Mouse (Mus musculus) intestine, postnatal 0 days (tissue): ENCODE data around the gene S100a11. TPM values are rescaled to one million over a fixed set of nuclear protein-coding genes. Genes with fewer than 3 reads are reported as not detected.

Experiments
- ATAC-seq: fragments of 200-750 bp; cut with Nextera tagmentation; 2 replicates; pipeline ENCODE4 v1.8.0; 2017; ENCODE audit warnings: mild to moderate bottlenecking, moderate TSS enrichment, moderate library complexity
- H3K27ac ChIP-seq: fragments of 300-500 bp; sonication (generic); 2 replicates; pipeline ENCODE4 v1.5.1; 2014; ENCODE audit warnings: mild to moderate bottlenecking, low read depth, low read length, moderate library complexity
- H3K27me3 ChIP-seq: fragments of 300-500 bp; sonication (generic); replicated peaks from 2 replicates; pipeline ENCODE4 v1.6.1; 2014; ENCODE audit warnings: low read length, mixed read lengths; ENCODE audit not compliant: control insufficient read depth, insufficient read depth
- H3K36me3 ChIP-seq: fragments of 300-500 bp; sonication (generic); 2 replicates; pipeline ENCODE4 v1.6.1; 2014; ENCODE audit warnings: mild to moderate bottlenecking, moderate library complexity; ENCODE audit not compliant: control insufficient read depth, insufficient read depth
- H3K4me1 ChIP-seq: fragments of 300-500 bp; sonication (generic); replicated peaks from 2 replicates; pipeline ENCODE4 v1.6.1; 2014; ENCODE audit warnings: antibody characterized with exemption, low read length, mixed read lengths; ENCODE audit not compliant: control insufficient read depth, insufficient read depth
- H3K4me2 ChIP-seq: fragments of 300-500 bp; sonication (generic); replicated peaks from 2 replicates; pipeline ENCODE4 v1.6.1; 2014; ENCODE audit warnings: low read depth, mild to moderate bottlenecking, moderate library complexity
- H3K4me3 ChIP-seq: fragments of 300-500 bp; sonication (generic); 2 replicates; pipeline ENCODE4 v1.5.1; 2014; ENCODE audit warnings: low read depth, low read length
- H3K9ac ChIP-seq: fragments of 300-500 bp; sonication (generic); 2 replicates; pipeline ENCODE4 v1.6.1; 2014; ENCODE audit warnings: mild to moderate bottlenecking, low read depth, low read length
- H3K9me3 ChIP-seq: fragments of 300-500 bp; sonication (generic); 2 replicates; pipeline ENCODE4 v1.6.1; 2016; ENCODE audit warnings: mixed run types; ENCODE audit not compliant: control insufficient read depth
- CTCF ChIP-seq: sonication (generic); IDR thresholded peaks from 2 replicates; pipeline ENCODE4 v1.5.1; 2016; ENCODE audit warnings: low read depth, mild to moderate bottlenecking, control low read depth, antibody characterized with exemption, moderate library complexity
- WGBS: fragments of 180-500 bp; shearing (Covaris S2); extraction: QIAGEN DNeasy Blood & Tissue Kit; methylation state at CpG from one replicate; pipeline ENCODE4 v1.1.7; 2014; 5-methylcytosine and 5-hydroxymethylcytosine counted together
- polyA plus RNA-seq: library from polyadenylated mRNA; unstranded; fragments of >200 nt; fragmentation: Nextera tagmentation; extraction: Ambion mirVana; gene quantifications from 2 replicates; pipeline ENCODE4 v1.2.1, GENCODE M21; 2015

S100a11 gene
- 965 and 1,093 TPM in 2 replicates for polyA plus RNA-seq

DNA sequence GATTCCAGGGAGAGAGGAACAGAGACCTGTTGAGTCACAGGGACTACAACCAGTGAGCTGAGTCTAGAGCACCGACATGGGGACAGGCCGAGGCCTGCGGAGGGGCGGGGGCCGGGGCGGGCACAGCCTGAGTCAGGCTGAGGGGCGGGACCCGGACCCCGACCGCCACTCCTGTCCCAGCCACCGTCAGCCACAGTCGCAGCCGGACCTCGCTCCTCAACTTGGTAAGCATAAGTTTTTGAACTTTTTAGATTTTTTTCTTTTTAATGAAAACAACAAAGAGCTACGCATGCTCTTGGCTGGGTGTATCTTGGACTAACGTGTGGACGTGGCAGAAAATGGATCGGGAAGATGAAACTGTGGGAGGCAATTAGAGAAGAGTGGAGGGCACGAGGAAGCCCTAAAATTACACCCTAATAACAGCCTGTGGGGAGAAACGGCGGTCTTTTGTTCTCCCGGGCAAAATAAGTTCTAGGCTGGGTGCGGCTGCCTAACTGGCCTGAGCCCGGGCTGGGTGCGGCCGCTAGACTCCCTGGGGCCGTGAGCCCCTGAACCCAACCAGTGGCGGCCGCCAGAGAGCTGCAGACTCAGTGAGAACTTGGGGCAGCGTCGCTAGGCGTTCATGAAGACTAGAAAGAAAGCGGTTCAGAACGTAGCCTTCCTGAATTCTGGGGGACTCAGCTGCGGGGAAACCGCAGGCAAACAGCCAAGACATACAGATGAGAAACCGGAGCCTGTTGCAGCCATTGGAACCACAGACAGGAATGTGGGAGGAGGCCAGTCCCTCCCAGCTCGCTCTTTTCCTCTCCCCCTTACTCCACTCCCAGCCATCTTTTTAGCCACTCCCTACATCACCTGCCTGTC is at the start of gene S100a11:
S100a11 (plus strand) TSS at position 159 of the 864 bp plus-strand sequence.
- Histone ChIP-seq H3K4me1 (0 out of 2 replicates have a peak, but pooled peaks cover 5% of the 10 kb centered on the region), H3K9ac (peak within 1 kb of the TSS; percentile 75), H3K27me3 (no peaks in the 10 kb centered on the region), H3K36me3 (peaks cover 12% of the 10 kb centered on the region), H3K4me2 (peak within 1 kb of the TSS; percentile 78), H3K9me3 (no peaks in the 10 kb centered on the region), H3K27ac (peak within 1 kb of the TSS; percentile 67), H3K4me3 (peak within 1 kb of the TSS; percentile 60)
- 0 out of 2 replicates have a peak, but pooled peaks have one; percentile 19 for TF ChIP-seq CTCF
- peak; percentile 82 for ATAC-seq
- under 1% methylated on average over 38 of the region's 38 CpGs for WGBS

DNA sequence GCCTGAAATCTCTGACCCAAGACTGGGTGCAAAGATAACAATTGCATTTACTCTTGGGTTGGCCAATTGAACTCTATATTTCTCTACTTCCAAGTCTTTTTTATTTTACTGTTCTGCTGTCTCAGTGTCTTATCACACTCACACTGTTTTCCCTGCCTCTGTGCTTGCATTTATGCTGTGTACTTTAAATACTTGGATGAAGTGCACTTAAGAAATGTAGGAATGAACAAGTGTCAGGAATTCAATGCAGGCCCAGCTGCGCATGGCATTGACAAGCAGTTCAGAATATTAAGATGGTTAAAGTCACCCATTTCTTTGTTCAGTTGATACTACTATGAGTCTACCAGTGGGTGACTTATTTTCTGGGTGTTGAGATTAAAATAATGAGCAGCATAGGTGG is 40.2 kb upstream of the S100a11 start:
- Histone ChIP-seq H3K4me1 (no peaks in the 10 kb centered on the region), H3K27me3 (no peaks in the 10 kb centered on the region), H3K4me2 (no peak overlapping the region), H3K4me3 (no peak overlapping the region), H3K36me3 (no peaks in the 10 kb centered on the region), H3K9ac (no peak overlapping the region), H3K9me3 (no peaks in the 10 kb centered on the region), H3K27ac (no peak overlapping the region)
- no peak for ATAC-seq
- no peak for TF ChIP-seq CTCF
- WGBS = 95% methylated on average over 1 of the region's 1 CpGs

DNA sequence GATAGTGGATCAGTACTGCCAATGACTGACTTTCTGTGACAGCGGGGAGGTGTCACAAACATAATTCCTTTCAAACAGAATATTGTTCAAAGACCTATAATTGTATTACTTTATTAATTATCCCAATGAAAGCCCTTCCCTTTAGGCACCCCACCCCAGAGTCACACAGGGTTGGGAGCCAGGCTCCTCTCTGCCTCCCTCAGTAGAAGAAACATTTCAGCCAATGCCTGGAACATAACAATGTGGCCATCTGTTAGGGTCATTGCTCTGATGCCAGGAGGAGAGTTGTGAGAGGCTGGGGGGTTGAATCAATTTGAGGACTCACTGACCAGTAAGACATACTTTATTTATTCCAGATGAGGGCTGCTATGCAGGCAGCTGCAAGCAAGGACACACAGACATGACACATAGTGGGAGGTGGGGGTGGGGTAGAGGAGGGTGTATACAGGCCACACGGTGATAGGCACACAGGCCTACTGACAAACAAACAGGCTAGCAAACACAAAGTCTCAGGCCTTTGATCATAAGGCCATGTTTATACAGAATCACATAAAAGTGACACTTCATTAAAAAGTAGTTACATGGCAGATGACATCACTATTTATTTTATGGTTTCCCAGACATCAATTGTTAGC is 38.2 kb upstream of the S100a11 start:
- Histone ChIP-seq H3K4me3 (no peak overlapping the region), H3K4me1 (no peaks in the 10 kb centered on the region), H3K36me3 (no peaks in the 10 kb centered on the region), H3K9me3 (no peaks in the 10 kb centered on the region), H3K4me2 (no peak overlapping the region), H3K9ac (no peak overlapping the region), H3K27me3 (no peaks in the 10 kb centered on the region), H3K27ac (no peak overlapping the region)
- ATAC-seq = no peak
- 73% methylated on average over 2 of the region's 2 CpGs for WGBS
- TF ChIP-seq CTCF = no peak

DNA sequence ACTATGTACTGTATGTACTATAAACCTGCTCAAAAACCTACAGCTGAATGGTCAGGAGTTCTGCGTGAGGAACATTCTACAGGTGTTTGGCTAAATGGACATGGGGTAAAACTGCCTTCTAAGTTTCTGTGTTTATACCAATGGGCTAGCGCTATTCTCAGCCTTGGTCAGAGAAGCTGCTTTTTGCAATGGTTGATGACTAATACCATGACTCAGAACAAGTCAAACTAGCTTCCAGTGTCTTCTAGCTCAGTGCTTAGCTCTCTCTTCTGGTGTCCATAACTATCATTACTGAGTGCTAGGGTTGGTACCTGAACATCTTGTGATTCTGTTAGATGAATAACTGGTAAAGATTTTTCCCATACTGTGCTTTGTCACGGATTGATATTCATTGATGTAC is 34.7 kb upstream of the S100a11 start:
- H3K36me3 ChIP-seq = no peaks in the 10 kb centered on the region
- no peaks in the 10 kb centered on the region for H3K9me3 ChIP-seq
- H3K27ac ChIP-seq = no peak overlapping the region
- ATAC-seq = no peak
- H3K4me3 ChIP-seq = no peak overlapping the region
- TF ChIP-seq CTCF = no peak
- no peaks in the 10 kb centered on the region for H3K27me3 ChIP-seq
- no peak overlapping the region for H3K4me2 ChIP-seq
- no peak overlapping the region for H3K9ac ChIP-seq
- 89% methylated on average over 3 of the region's 3 CpGs for WGBS
- H3K4me1 ChIP-seq = no peaks in the 10 kb centered on the region

DNA sequence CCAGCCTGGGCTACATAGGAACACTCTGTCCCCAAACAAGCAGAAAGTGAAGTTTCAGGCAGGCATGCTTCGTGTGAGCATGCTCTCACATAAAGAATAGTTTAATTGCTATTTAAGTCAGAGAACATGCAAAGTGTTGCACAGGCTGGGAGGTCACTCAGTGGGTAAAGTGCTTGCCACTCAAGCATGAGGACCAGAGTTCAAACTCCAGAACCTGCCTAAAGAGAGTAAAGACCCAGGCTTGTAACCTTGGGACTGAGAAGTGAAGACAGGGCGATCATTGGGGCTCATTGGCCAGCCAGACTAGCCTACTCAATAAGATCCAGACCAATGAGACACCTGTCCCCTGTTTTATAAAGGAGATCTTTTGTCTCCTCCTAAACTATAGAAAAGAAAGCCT is 31.7 kb upstream of the S100a11 start:
- no peak for TF ChIP-seq CTCF
- no peak overlapping the region for H3K9ac ChIP-seq
- no peak for ATAC-seq
- H3K9me3 ChIP-seq = no peaks in the 10 kb centered on the region
- H3K4me2 ChIP-seq = no peak overlapping the region
- H3K4me1 ChIP-seq = no peaks in the 10 kb centered on the region
- no peak overlapping the region for H3K27ac ChIP-seq
- H3K27me3 ChIP-seq = no peaks in the 10 kb centered on the region
- H3K4me3 ChIP-seq = no peak overlapping the region
- WGBS = 89% methylated on average over 2 of the region's 2 CpGs
- no peaks in the 10 kb centered on the region for H3K36me3 ChIP-seq

DNA sequence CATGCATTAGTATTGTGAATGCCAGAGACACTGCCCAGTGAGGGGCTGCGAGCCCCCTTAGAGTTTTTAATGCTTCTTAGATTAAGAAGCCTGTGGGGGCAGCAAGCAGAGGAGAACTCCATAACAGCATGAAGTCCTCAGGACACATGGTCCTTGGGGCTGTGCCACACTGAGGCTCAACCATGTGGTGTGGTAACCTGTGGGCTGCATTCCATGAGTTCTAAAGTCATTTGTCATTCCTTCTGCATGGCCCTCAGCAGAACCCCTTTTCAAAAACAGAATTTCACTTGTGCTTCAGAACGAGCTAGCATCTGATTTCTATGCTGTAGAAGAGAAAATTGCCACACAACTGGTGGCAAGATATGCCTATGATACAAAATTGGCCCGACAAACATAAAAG is 28.1 kb upstream of the S100a11 start:
- 81% methylated on average over 3 of the region's 3 CpGs for WGBS
- H3K27me3 ChIP-seq = no peaks in the 10 kb centered on the region
- no peaks in the 10 kb centered on the region for H3K4me1 ChIP-seq
- H3K9ac ChIP-seq = no peak overlapping the region
- TF ChIP-seq CTCF = no peak
- H3K27ac ChIP-seq = no peak overlapping the region
- H3K4me2 ChIP-seq = no peak overlapping the region
- no peak overlapping the region for H3K4me3 ChIP-seq
- no peak for ATAC-seq
- H3K9me3 ChIP-seq = no peaks in the 10 kb centered on the region
- no peaks in the 10 kb centered on the region for H3K36me3 ChIP-seq
